ENCODE assay signal across 21 mouse cellular contexts in genomic region chr5:31823673-31824072, GRCm38 (mm10).
DNase-seq lines count a peak whose midpoint lies in the region; ATAC-seq and TF ChIP-seq lines count a peak whose summit lies in the region.
"Had no signal": no experiment of that assay in that cellular context is flagged by ENCODE, and none has a peak within 500 bp of the region (broad histone marks: within the 10 kb centered on the region; RNA-seq: fewer than 3 reads in every experiment).

No protein-coding gene starts in this region.

- H3K4me2 ChIP-seq in liver, embryonic 11.5 days, result no peak overlapping the region
- H3K4me2 ChIP-seq in stomach, postnatal 0 days (replicated peaks; ENCODE audit: low read depth), result no peak overlapping the region
- no peak overlapping the region for H3K4me2 ChIP-seq in midbrain, embryonic 13.5 days (replicated peaks)
- H3K4me2 ChIP-seq: forebrain, embryonic 13.5 days; heart, embryonic 13.5 days; hindbrain, embryonic 15.5 days; limb, embryonic 15.5 days had no signal

- H3K79me2 ChIP-seq in liver, adult 2 months (ENCODE audit: control insufficient read depth, insufficient read depth, low read length), result no peaks in the 10 kb centered on the region; the same call in 1 of the 2 replicates

- 68% methylated on average over 3 of the region's 3 CpGs for WGBS in liver, adult 2 months
- WGBS in liver, embryonic 11.5 days, result 78% methylated on average over 3 of the region's 3 CpGs
- WGBS in stomach, postnatal 0 days, result 66% methylated on average over 3 of the region's 3 CpGs
- WGBS in midbrain, embryonic 13.5 days, result 88% methylated on average over 3 of the region's 3 CpGs

- H3K4me3 ChIP-seq in liver, adult 2 months (ENCODE audit: insufficient read depth, low read depth, low read length), result no peak overlapping the region
- H3K4me3 ChIP-seq in liver, embryonic 11.5 days (ENCODE audit: low read depth, low read length), result no peak overlapping the region
- no peak overlapping the region for H3K4me3 ChIP-seq in stomach, postnatal 0 days (ENCODE audit: low read depth, low read length)
- H3K4me3 ChIP-seq in midbrain, embryonic 13.5 days (replicated peaks), result no peak overlapping the region
- H3K4me3 ChIP-seq: embryonic facial prominence, embryonic 10.5 days; forebrain, embryonic 13.5 days; heart, embryonic 13.5 days; hindbrain, embryonic 15.5 days; limb, embryonic 15.5 days had no signal

- no peaks in the 10 kb centered on the region for H3K27me3 ChIP-seq in liver, adult 2 months (ENCODE audit: control insufficient read depth, insufficient read depth, low read length)
- no peaks in the 10 kb centered on the region for H3K27me3 ChIP-seq in liver, embryonic 11.5 days (replicated peaks; ENCODE audit: control insufficient read depth, insufficient read depth, low read length)
- no peaks in the 10 kb centered on the region for H3K27me3 ChIP-seq in stomach, postnatal 0 days (ENCODE audit: control insufficient read depth, insufficient read depth, low read length)
- H3K27me3 ChIP-seq in midbrain, embryonic 13.5 days, result no peaks in the 10 kb centered on the region
- H3K27me3 ChIP-seq: forebrain, embryonic 13.5 days; heart, embryonic 13.5 days; hindbrain, embryonic 15.5 days; limb, embryonic 15.5 days had no signal

- no peaks in the 10 kb centered on the region for H3K9me3 ChIP-seq in liver, embryonic 11.5 days (ENCODE audit: control insufficient read depth, low read length)
- H3K9me3 ChIP-seq in stomach, postnatal 0 days (ENCODE audit: control insufficient read depth, low read length), result no peaks in the 10 kb centered on the region
- no peaks in the 10 kb centered on the region for H3K9me3 ChIP-seq in midbrain, embryonic 13.5 days
- H3K9me3 ChIP-seq: embryonic facial prominence, embryonic 10.5 days; forebrain, embryonic 13.5 days; heart, embryonic 13.5 days; hindbrain, embryonic 15.5 days; limb, embryonic 15.5 days had no signal

- H3K4me1 ChIP-seq in liver, adult 2 months (ENCODE audit: control insufficient read depth, insufficient read depth, low read length), result no peaks in the 10 kb centered on the region; the same call in 1 of the 2 replicates
- H3K4me1 ChIP-seq in liver, embryonic 11.5 days (replicated peaks; ENCODE audit: control insufficient read depth, insufficient read depth, low read length), result no peaks in the 10 kb centered on the region
- no peaks in the 10 kb centered on the region for H3K4me1 ChIP-seq in stomach, postnatal 0 days (replicated peaks; ENCODE audit: control insufficient read depth, insufficient read depth)
- H3K4me1 ChIP-seq in midbrain, embryonic 13.5 days (replicated peaks), result no peaks in the 10 kb centered on the region
- H3K4me1 ChIP-seq: embryonic facial prominence, embryonic 10.5 days; forebrain, embryonic 13.5 days; hindbrain, embryonic 15.5 days; limb, embryonic 15.5 days had no signal

- no peak overlapping the region for H3K9ac ChIP-seq in liver, adult 2 months (ENCODE audit: low read depth, low read length)
- no peak overlapping the region for H3K9ac ChIP-seq in liver, embryonic 11.5 days (ENCODE audit: low read depth, low read length)
- no peak overlapping the region for H3K9ac ChIP-seq in stomach, postnatal 0 days (ENCODE audit: low read length)
- H3K9ac ChIP-seq in midbrain, embryonic 13.5 days (replicated peaks), result no peak overlapping the region
- H3K9ac ChIP-seq: forebrain, embryonic 13.5 days; heart, embryonic 13.5 days; hindbrain, embryonic 15.5 days; limb, embryonic 15.5 days had no signal

- TF ChIP-seq POLR2A in liver, adult 2 months (IDR thresholded peaks at IDR 0.05; ENCODE audit: extremely low read depth, insufficient read depth, low read length), result no peak

- no peaks in the 10 kb centered on the region for H3K36me3 ChIP-seq in liver, adult 2 months (ENCODE audit: control insufficient read depth, insufficient read depth, low read length)
- no peaks in the 10 kb centered on the region for H3K36me3 ChIP-seq in liver, embryonic 11.5 days (ENCODE audit: control insufficient read depth, insufficient read depth, low read length)
- H3K36me3 ChIP-seq in stomach, postnatal 0 days (ENCODE audit: control insufficient read depth, insufficient read depth, low read length), result no peaks in the 10 kb centered on the region
- no peaks in the 10 kb centered on the region for H3K36me3 ChIP-seq in midbrain, embryonic 13.5 days
- H3K36me3 ChIP-seq: embryonic facial prominence, embryonic 10.5 days; heart, embryonic 13.5 days; hindbrain, embryonic 15.5 days; limb, embryonic 15.5 days had no signal

- H3K27ac ChIP-seq in liver, adult 2 months (replicated peaks; ENCODE audit: insufficient read depth, low read depth, low read length), result no peak overlapping the region
- H3K27ac ChIP-seq in liver, embryonic 11.5 days (ENCODE audit: low read depth, low read length), result no peak overlapping the region
- H3K27ac ChIP-seq in stomach, postnatal 0 days (replicated peaks), result no peak overlapping the region
- H3K27ac ChIP-seq in midbrain, embryonic 13.5 days, result no peak overlapping the region
- H3K27ac ChIP-seq: embryonic facial prominence, embryonic 10.5 days; forebrain, embryonic 13.5 days; heart, embryonic 13.5 days; hindbrain, embryonic 15.5 days; limb, embryonic 15.5 days had no signal

- TF ChIP-seq CTCF in liver, adult 2 months (IDR thresholded peaks at IDR 0.05; ENCODE audit: low read depth, low read length), result no peak
- no peak for TF ChIP-seq CTCF in stomach, postnatal 0 days (IDR thresholded peaks at IDR 0.05; ENCODE audit: low read depth)

- DNase-seq in adrenal gland, postnatal 25 days, result peak; percentile 38
- no peak for DNase-seq in adrenal gland, postnatal 4 days (ENCODE audit: low spot score in 2 of 2)
- DNase-seq in liver, adult 2 months (ENCODE audit: extremely low read depth, low read depth, low spot score), result peak; percentile 16
- DNase-seq in liver, embryonic 11.5 days (ENCODE audit: low spot score), result no peak
- peak; percentile 11 for DNase-seq in adipocyte (ENCODE audit: low spot score)
- DNase-seq in stomach, postnatal 0 days (ENCODE audit: low spot score), result peak; percentile 80
- DNase-seq: B cell, adult 2 months; cerebellum, adult 9-10 months; heart, postnatal 36 days; kidney, adult 11 months; lung, adult 2 months; lung, postnatal 4 days; retina, postnatal 1 day; right cerebral cortex, postnatal 4 days; thymus, postnatal 25 days had no signal

- no peak for ATAC-seq in liver, embryonic 11.5 days (replicated peaks; ENCODE audit: low FRiP score)
- ATAC-seq in stomach, postnatal 0 days (ENCODE audit: low FRiP score, low TSS enrichment), result peak; percentile 79
- no peak for ATAC-seq in midbrain, embryonic 13.5 days
- ATAC-seq: forebrain, embryonic 13.5 days had no signal

- no peak for TF ChIP-seq EP300 in stomach, postnatal 0 days (optimal IDR thresholded peaks at IDR 0.05)

Comparison
In these comparisons a context has a peak if more than half of its experiments do, and no peak if none do; other contexts are left out.
1. DNase-seq: peak in adrenal gland, postnatal 25 days (single experiment), liver, adult 2 months (single experiment), adipocyte (single experiment) and stomach, postnatal 0 days (single experiment); none in adrenal gland, postnatal 4 days (0 of 2) and liver, embryonic 11.5 days (single experiment).